Mouse (Mus musculus): ENCODE measurements around the gene Trim26. TPM values are rescaled to one million over a fixed set of nuclear protein-coding genes. Genes with fewer than 3 reads are reported as not detected.
A peak's percentile ranks its signal among the peaks of the same experiment; 100 is the strongest.
"Not testable (repeated sequence)": the region's sequence is repeated elsewhere in the genome, so short reads cannot be mapped to it uniquely, and the experiment has no call there.

Gene Trim26
- polyA plus RNA-seq (2016; fragmentation: Nextera tagmentation; extraction: Ambion mirVana) = 52.1 and 56.8 TPM in 2 replicates

- Histone ChIP-seq H3K4me1 (peaks cover 8% of the 10 kb centered on the region; the same call in 1 of the 2 replicates), H3K4me3 (peak within 1 kb of the TSS; percentile 74), H3K4me2 (replicated peaks) (peak within 1 kb of the TSS; percentile 59), H3K27me3 (replicated peaks) (no peaks in the 10 kb centered on the region), H3K9me3 (no peaks in the 10 kb centered on the region), H3K27ac (peak within 1 kb of the TSS; percentile 82), H3K9ac (peak within 1 kb of the TSS; percentile 79), H3K36me3 (no peaks in the 10 kb centered on the region)
- peak; percentile 99 for ATAC-seq (ENCODE audit: low FRiP score, low read depth)
- 1% methylated on average over 56 of the region's 58 CpGs for WGBS
Observed at GRCm38 (mm10) chr17:36836874-36837647, at the start of gene Trim26. Trim26 (plus strand) TSS chr17:36837134.

- Histone ChIP-seq H3K9me3 (no peaks in the 10 kb centered on the region), H3K4me2 (replicated peaks) (no peak overlapping the region), H3K36me3 (no peaks in the 10 kb centered on the region), H3K27ac (no peak overlapping the region), H3K4me3 (no peak overlapping the region), H3K27me3 (replicated peaks) (no peaks in the 10 kb centered on the region), H3K9ac (no peak overlapping the region), H3K4me1 (no peaks in the 10 kb centered on the region)
- 84% methylated on average over 2 of the region's 2 CpGs for WGBS
- peak; percentile 68 for ATAC-seq (ENCODE audit: low FRiP score, low read depth)
Observed at GRCm38 (mm10) chr17:36788351-36788750, 48.6 kb upstream of the Trim26 start.

- not testable (repeated sequence) for H3K4me2 ChIP-seq (replicated peaks); H3K9ac ChIP-seq; H3K36me3 ChIP-seq; H3K9me3 ChIP-seq; H3K4me3 ChIP-seq; H3K4me1 ChIP-seq; H3K27ac ChIP-seq; H3K27me3 ChIP-seq (replicated peaks)
- peak; percentile 76 for ATAC-seq (ENCODE audit: low FRiP score, low read depth)
Observed at GRCm38 (mm10) chr17:36788801-36789200, 48.1 kb upstream of the Trim26 start.

DNA sequence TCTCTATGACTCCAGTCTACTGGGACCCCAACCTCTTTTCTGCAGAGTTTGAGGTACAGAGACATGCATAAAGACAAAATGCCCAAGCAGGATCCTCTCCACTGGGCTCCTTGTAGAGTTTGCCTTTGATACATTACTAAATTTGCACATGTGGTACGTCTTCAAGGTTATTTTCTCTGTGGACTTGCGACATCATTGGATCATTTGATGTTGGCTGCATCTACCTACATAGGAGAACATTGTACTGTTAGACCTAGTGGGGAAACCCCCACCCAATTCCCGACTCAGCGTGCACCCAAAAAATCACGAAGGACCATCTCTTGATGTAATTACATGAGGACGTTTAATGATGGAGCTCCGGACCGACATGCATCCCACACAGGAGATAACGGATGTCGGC lies 37.4 kb upstream of the Trim26 start:
- Histone ChIP-seq H3K9me3 (no peaks in the 10 kb centered on the region), H3K9ac (no peak overlapping the region), H3K27me3 (replicated peaks) (no peaks in the 10 kb centered on the region), H3K4me3 (no peak overlapping the region), H3K4me1 (no peaks in the 10 kb centered on the region), H3K36me3 (no peaks in the 10 kb centered on the region), H3K27ac (no peak overlapping the region), H3K4me2 (replicated peaks) (no peak overlapping the region)
- WGBS = 92% methylated on average over 10 of the region's 10 CpGs
- no peak for ATAC-seq (ENCODE audit: low FRiP score, low read depth)

- H3K27ac ChIP-seq; H3K27me3 ChIP-seq (replicated peaks); H3K9me3 ChIP-seq; H3K4me1 ChIP-seq; H3K4me3 ChIP-seq; H3K9ac ChIP-seq; H3K4me2 ChIP-seq (replicated peaks); H3K36me3 ChIP-seq; ATAC-seq (ENCODE audit: low FRiP score, low read depth): not testable (repeated sequence)
- WGBS = 74% methylated on average over 4 of the region's 4 CpGs
Observed at GRCm38 (mm10) chr17:36799921-36800462, 36.9 kb upstream of the Trim26 start.

DNA sequence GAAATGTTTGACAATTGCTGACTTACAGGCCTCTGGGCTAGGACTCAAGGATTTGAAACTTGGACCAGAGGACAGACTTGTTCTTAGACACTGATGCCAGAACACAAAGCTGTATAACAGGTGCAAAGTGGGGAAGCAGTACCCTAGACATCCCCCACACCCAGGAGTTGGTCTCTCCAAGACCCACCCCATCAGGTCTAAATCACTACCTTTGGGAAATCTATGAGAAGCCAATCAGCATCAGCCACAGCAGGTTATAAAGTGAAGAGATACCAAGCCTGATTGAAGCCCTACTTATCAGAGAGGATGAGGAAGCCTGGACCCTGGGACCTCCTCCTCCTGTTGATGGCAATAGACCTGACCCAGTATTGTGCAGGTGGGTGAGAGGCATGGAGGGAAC lies 25.1 kb upstream of the Trim26 start, which contains the start of gene H2-M10.6:
Gene H2-M10.6 (plus strand): TSS at position 301 of the 400 bp plus-strand sequence.
- no peak for ATAC-seq (ENCODE audit: low FRiP score, low read depth)
- H3K9ac ChIP-seq = no peak within 1 kb of the TSS

DNA sequence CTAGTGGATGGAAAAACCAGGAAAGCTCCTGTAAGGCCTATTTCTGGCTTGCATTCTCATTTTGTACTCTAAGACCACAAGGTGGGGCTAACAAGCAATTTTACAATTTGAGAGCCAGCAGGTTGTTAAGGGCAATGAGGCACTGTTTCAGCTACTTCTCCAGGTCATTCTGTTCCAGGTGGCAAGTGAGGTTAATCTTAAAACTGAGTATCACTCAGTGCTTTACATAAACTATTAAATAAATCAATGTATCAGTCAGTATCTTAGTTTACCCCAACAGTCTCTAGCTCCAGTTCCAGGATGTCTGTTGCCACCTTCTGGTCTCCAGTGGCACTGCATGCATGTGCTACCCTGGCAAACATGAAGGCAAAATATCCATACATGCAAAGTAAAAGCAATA lies 12.9 kb upstream of the Trim26 start:
- Histone ChIP-seq H3K9ac (no peak overlapping the region), H3K27me3 (replicated peaks) (no peaks in the 10 kb centered on the region), H3K4me2 (replicated peaks) (no peak overlapping the region), H3K36me3 (no peaks in the 10 kb centered on the region), H3K9me3 (no peaks in the 10 kb centered on the region), H3K4me1 (no peaks in the 10 kb centered on the region), H3K4me3 (no peak overlapping the region), H3K27ac (no peak overlapping the region)
- ATAC-seq (ENCODE audit: low FRiP score, low read depth) = no peak

More for the DNA sequence above, 25.1 kb upstream of the Trim26 start, which contains the start of gene H2-M10.6:
- H3K4me2 ChIP-seq (replicated peaks) = no peak within 1 kb of the TSS
- no peaks in the 10 kb centered on the region for H3K27me3 ChIP-seq (replicated peaks)
- no peaks in the 10 kb centered on the region for H3K9me3 ChIP-seq
- no peak within 1 kb of the TSS for H3K27ac ChIP-seq
- no peak within 1 kb of the TSS for H3K4me3 ChIP-seq
- H3K36me3 ChIP-seq = no peaks in the 10 kb centered on the region
- H3K4me1 ChIP-seq = no peaks in the 10 kb centered on the region

GRCm38 (mm10) chr17:36825525-36825924 lies 11.4 kb upstream of the Trim26 start:
- no peaks in the 10 kb centered on the region for H3K36me3 ChIP-seq
- H3K27ac ChIP-seq = no peak overlapping the region
- no peaks in the 10 kb centered on the region for H3K4me1 ChIP-seq
- H3K9me3 ChIP-seq = no peaks in the 10 kb centered on the region
- H3K9ac ChIP-seq = no peak overlapping the region
- 28% methylated on average over 4 of the region's 4 CpGs for WGBS
- no peak for ATAC-seq (ENCODE audit: low FRiP score, low read depth)
- no peaks in the 10 kb centered on the region for H3K27me3 ChIP-seq (replicated peaks)
- H3K4me3 ChIP-seq = no peak overlapping the region
- no peak overlapping the region for H3K4me2 ChIP-seq (replicated peaks)

DNA sequence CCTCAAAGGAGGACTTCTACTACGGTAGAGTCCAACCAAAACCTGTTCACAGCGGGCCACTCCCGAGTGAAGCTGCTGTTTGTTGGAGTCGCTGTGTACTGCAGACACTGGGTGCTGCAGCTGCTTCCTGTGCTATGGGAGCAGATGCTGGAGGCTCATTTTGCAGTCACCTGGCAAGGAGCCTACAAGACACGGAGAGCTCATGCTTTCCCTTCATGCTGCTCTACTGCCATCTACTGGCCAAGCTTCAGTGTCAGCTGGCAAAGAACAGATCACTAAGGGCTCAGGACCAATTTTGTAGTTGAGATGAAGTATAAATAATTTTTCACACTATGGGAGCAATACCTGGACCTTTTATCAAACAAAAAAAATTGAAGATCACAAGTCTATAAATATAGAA lies 10.9 kb upstream of the Trim26 start:
- peak; percentile 75; the same call in 1 of the 2 replicates for ATAC-seq (ENCODE audit: low FRiP score, low read depth)
- 0 out of 2 replicates have a peak overlapping the region, but pooled peaks have one; percentile 12 for H3K4me2 ChIP-seq (replicated peaks)
- H3K27ac ChIP-seq; H3K9me3 ChIP-seq; H3K36me3 ChIP-seq; H3K4me3 ChIP-seq; H3K27me3 ChIP-seq (replicated peaks); H3K9ac ChIP-seq; H3K4me1 ChIP-seq: not testable (repeated sequence)
- 14% methylated on average over 5 of the region's 5 CpGs for WGBS

DNA sequence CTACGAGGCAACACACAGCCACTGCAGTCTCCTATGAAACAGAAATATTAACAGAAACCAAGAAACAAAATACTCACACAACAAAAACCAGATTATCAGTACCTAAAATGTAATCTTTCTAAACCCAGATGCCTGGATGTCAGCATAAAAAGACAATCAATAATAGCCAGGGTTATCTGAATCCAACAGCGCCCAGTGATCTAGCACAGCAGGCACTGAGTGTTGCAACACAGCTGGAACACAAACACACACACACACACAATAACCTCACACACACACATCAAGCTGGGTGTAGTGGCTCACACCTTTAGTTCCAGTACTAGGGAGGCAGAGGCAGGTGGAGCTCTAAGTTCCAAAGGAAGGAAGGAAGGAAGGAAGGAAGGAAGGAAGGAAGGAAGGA lies 8.4 kb upstream of the Trim26 start:
- H3K9ac ChIP-seq = no peak overlapping the region

GRCm38 (mm10) chr17:36830470-36830869 lies 6.5 kb upstream of the Trim26 start:
- Histone ChIP-seq H3K4me3 (no peak overlapping the region), H3K4me2 (replicated peaks) (no peak overlapping the region), H3K27me3 (replicated peaks) (no peaks in the 10 kb centered on the region), H3K27ac (no peak overlapping the region), H3K36me3 (no peaks in the 10 kb centered on the region), H3K4me1 (no peaks in the 10 kb centered on the region), H3K9me3 (no peaks in the 10 kb centered on the region), H3K9ac (no peak overlapping the region)
- no peak for ATAC-seq (ENCODE audit: low FRiP score, low read depth)
- WGBS = 84% methylated on average over 3 of the region's 3 CpGs

More for the DNA sequence above, 8.4 kb upstream of the Trim26 start:
- Histone ChIP-seq H3K27ac (no peak overlapping the region), H3K4me3 (no peak overlapping the region), H3K4me2 (replicated peaks) (no peak overlapping the region), H3K9me3 (no peaks in the 10 kb centered on the region), H3K27me3 (replicated peaks) (no peaks in the 10 kb centered on the region), H3K4me1 (no peaks in the 10 kb centered on the region), H3K36me3 (no peaks in the 10 kb centered on the region)
- WGBS = 84% methylated on average over 2 of the region's 2 CpGs
- no peak for ATAC-seq (ENCODE audit: low FRiP score, low read depth)

DNA sequence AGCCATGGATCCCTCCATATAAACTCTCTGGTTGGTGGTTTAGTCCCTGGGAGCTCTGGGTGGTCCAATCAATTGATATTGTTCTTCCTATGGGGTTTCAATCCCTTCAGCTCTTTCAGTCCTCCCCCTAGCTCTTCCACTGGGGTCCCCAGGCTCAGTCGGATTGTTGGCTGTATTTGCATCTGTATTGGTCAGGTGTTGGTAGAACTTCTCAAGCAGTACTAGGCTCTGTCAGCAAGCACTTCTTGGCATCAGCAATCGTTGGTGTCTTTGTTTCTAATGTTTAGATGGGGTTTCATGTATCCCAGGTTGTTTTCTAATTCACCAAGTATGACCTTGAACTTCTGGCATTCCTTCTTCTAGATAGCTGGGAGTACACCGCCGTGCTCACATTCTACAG lies 4.2 kb upstream of the Trim26 start:
- Histone ChIP-seq H3K27me3 (replicated peaks) (no peaks in the 10 kb centered on the region), H3K36me3 (no peaks in the 10 kb centered on the region), H3K4me2 (replicated peaks) (no peak overlapping the region), H3K4me3 (no peak overlapping the region), H3K4me1 (peaks cover 8% of the 10 kb centered on the region; the same call in 1 of the 2 replicates), H3K9me3 (no peaks in the 10 kb centered on the region), H3K27ac (no peak overlapping the region), H3K9ac (no peak overlapping the region)
- no peak for ATAC-seq (ENCODE audit: low FRiP score, low read depth)
- 59% methylated on average over 4 of the region's 4 CpGs for WGBS
